Mouse (Mus musculus): Measurements from ENCODE around the gene Zfyve9. TPM values are rescaled to one million over a fixed set of nuclear protein-coding genes. Genes with fewer than 3 reads are reported as not detected.
A peak's percentile ranks its signal among the peaks of the same experiment; 100 is the strongest.

Zfyve9 gene
- total RNA-seq, 2 experiments from 2014 or later: 53.4 to 55.7 TPM

DNA sequence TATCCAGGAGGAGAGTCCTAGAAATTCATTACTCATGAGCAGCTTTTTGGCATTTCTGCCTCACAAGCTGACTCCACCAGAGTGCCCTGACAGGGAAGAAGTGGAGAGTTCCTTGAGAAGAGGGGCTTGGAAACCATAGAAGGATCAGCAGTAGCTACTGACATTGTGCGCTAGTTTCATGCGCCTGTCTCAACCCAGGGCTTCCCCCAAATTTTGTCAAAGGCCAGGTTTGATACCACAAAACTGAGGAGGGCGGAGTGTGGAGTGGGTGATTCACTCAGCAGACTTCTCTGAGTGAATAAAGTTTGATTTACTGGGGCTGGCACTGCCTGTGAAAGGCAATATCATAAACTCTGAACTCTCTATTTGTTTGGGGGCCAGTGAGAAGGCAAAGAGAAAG is 171.9 kb downstream of the Zfyve9 start:
- DNase-seq: no peak

DNA sequence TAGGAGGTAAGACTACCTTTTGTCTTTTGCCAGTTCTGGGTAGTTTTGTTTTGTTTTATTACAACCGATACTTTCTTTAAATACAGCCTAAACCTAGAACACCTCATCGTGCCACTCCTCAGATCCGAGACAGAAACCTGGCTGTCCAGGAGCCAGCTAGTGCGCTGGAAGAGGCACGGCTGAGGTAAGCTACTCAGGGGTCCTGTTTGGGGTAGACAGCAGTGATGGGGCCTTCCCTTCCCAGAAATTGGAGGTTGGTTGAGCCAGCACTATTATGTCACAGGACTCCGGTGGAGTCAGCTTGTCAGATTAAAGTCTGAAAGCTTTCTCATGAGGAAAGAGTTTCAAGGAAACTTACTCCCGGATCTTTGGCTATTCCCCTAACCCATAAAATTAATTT is 178.7 kb downstream of the Zfyve9 start:
- DNase-seq: no peak

DNA sequence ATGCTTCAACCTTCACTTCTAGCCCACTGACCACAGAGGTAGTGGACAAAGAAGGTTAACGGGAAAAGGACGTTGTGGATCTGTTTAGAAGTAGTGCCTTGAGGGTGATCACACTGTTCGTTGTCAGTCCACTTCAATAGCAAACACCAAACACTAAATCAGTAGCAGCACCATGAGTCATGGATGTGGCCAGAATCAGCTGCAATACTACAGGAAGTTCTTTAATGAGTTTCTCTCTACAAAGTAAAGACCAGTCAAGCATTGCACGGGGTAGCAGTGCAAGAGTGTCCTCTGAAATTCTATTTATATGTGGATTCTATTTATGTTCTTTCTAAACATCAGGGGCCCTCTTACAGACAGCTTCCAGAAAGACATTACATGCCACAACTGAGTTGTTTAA is 182.3 kb downstream of the Zfyve9 start:
- no peak for DNase-seq

DNA sequence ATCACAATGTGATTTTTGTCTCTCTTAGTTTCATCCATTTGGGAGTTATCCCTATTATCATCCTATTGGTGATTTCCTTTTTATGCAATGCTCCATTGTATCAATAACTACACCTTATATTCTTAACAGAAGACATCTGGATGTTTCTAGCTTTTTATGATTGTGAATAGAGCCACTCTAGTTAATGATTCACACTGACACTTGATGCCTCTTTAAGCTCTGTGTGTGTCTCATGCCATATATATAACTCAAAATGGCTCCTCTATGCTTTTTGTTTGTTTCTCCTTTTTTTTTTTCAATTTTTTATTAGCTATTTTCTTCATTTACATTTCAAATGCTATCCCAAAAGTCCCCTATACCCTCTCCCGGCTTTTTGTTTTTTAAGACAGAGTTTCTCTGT is 184.8 kb downstream of the Zfyve9 start:
- DNase-seq: no peak

DNA sequence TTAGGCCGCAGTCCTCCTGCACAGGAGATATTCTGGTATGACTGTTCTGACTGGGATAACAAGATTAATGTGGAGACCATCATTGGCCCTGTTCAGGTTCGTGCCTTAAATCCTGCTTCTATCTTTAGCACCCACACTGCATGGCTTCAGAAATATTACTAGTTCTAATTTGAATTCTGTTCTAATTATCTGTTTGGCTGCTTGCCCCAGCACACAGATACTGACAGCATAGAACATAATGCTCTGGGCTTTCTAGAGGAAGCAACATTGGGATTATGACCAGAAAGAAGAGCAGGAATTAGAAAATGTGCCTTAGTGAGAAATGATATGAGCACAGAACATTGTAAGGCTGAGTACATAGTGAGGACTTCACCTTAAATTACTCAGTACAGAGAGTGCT is 187.2 kb downstream of the Zfyve9 start:
- peak in 1 of 2 experiments; percentile 12 for DNase-seq

Other genes with a start within 250 kb of the Zfyve9 start
- 10 to 100 TPM; 27.1 to 32.2 TPM for gene Prpf38a, start 201.5 kb downstream of the Zfyve9 start, total RNA-seq (2021)
- under 1 TPM in 1 of 2 experiments, not detected in 1; 0.30 TPM for gene Orc1, start 201.4 kb downstream of the Zfyve9 start, total RNA-seq (2021)
- 10 to 100 TPM; 32.6 to 33.5 TPM for gene Cc2d1b, start 160.9 kb downstream of the Zfyve9 start, total RNA-seq (2021)
- 1 to 10 TPM; 1.5 to 1.7 TPM for gene 3110021N24Rik, start 61.1 kb downstream of the Zfyve9 start, total RNA-seq (2021)
- 10 to 100 TPM; 79.0 to 83.1 TPM for gene Btf3l4, start 52.8 kb upstream of the Zfyve9 start, total RNA-seq (2021)
- gene Txndc12, start 53.8 kb upstream of the Zfyve9 start, total RNA-seq (2021): 10 to 100 TPM; 32.9 to 35.6 TPM
- gene Kti12, start 67.0 kb upstream of the Zfyve9 start, total RNA-seq (2021): 10 to 100 TPM; 18.2 to 21.4 TPM
- not detected for gene A730015C16Rik, start 67.8 kb upstream of the Zfyve9 start, total RNA-seq (2021)
- 10 to 100 TPM; 45.6 to 58.0 TPM for gene Rab3b, start 98.3 kb upstream of the Zfyve9 start, total RNA-seq (2021)
- gene Nrd1, start 219.9 kb upstream of the Zfyve9 start, total RNA-seq (2021): 100 to 1,000 TPM; 119 to 133 TPM

Data from layer of hippocampus, postnatal 36 days (tissue).